ENCODE assay signal across 26 mouse cellular contexts in genomic region chr6:103676664-103677063, GRCm38 (mm10).
DNase-seq lines count a peak whose midpoint lies in the region; ATAC-seq and TF ChIP-seq lines count a peak whose summit lies in the region.
"Had no signal": no experiment of that assay in that cellular context is flagged by ENCODE, and none has a peak within 500 bp of the region (broad histone marks: within the 10 kb centered on the region; RNA-seq: fewer than 3 reads in every experiment).

No protein-coding gene starts in this region.

- no peak overlapping the region for H3K4me3 ChIP-seq in layer of hippocampus, adult 2 months
- no peak overlapping the region for H3K4me3 ChIP-seq in midbrain, embryonic 16.5 days (ENCODE audit: low read depth, low read length)
- H3K4me3 ChIP-seq: embryonic facial prominence, embryonic 13.5 days; heart, adult 2 months; heart, embryonic 15.5 days; left cerebral cortex, adult 2 months; neural tube, embryonic 15.5 days had no signal

- no peak for TF ChIP-seq CTCF in layer of hippocampus, adult 2 months (conservative IDR thresholded peaks at IDR 0.05)

- H3K9ac ChIP-seq in midbrain, embryonic 16.5 days (ENCODE audit: low read depth, low read length), result no peak overlapping the region
- H3K9ac ChIP-seq: embryonic facial prominence, embryonic 13.5 days; heart, embryonic 15.5 days; neural tube, embryonic 15.5 days had no signal

- DNase-seq in cerebellum, postnatal 14 days, result peak; percentile 15 to 35
- DNase-seq in cerebellum, postnatal 36 days, result no peak
- peak; percentile 62 to 82 for DNase-seq in layer of hippocampus, adult 18-20 months (ENCODE audit: low spot score in 2 of 2)
- no peak for DNase-seq in layer of hippocampus, postnatal 25 days (ENCODE audit: extremely low spot score in 1 of 2, low spot score in 1 of 2)
- DNase-seq in layer of hippocampus, adult 2 months (ENCODE audit: low spot score in 2 of 2), result peak; percentile 52 to 76
- DNase-seq in lung, postnatal 25 days (ENCODE audit: low spot score), result no peak
- DNase-seq in spleen, postnatal 10 days (ENCODE audit: low spot score in 2 of 2), result no peak
- DNase-seq: adrenal gland, postnatal 10 days; cerebellum, adult 11-12 months; gastrocnemius, postnatal 14 days; heart, adult 2 months; heart, postnatal 4 days; kidney, adult 18-20 months; kidney, postnatal 14 days; left cerebral cortex, postnatal 4 days; liver; right cerebral cortex, postnatal 25 days had no signal

- no peak overlapping the region for H3K4me2 ChIP-seq in midbrain, embryonic 16.5 days (ENCODE audit: low read length)
- H3K4me2 ChIP-seq: embryonic facial prominence, embryonic 13.5 days; heart, embryonic 15.5 days; neural tube, embryonic 15.5 days had no signal

- WGBS in midbrain, embryonic 16.5 days, result 34% methylated on average over 5 of the region's 5 CpGs

- 0 out of 2 replicates have a peak, but pooled peaks have one; percentile 58 for ATAC-seq in midbrain, embryonic 16.5 days
- ATAC-seq: activated CD4-positive, CD25-positive, alpha-beta regulatory T cell, adult 4 months; lung, postnatal 0 days had no signal

- H3K36me3 ChIP-seq in midbrain, embryonic 16.5 days (ENCODE audit: control insufficient read depth, insufficient read depth, low read length), result peaks cover 10% of the 10 kb centered on the region
- H3K36me3 ChIP-seq: embryonic facial prominence, embryonic 13.5 days; G1E; heart, embryonic 15.5 days had no signal

- H3K27ac ChIP-seq in layer of hippocampus, adult 2 months, result peak overlapping the region; percentile 85
- no peak overlapping the region for H3K27ac ChIP-seq in midbrain, embryonic 16.5 days (ENCODE audit: low read length)
- H3K27ac ChIP-seq: embryonic facial prominence, embryonic 13.5 days; heart, adult 2 months; heart, embryonic 15.5 days; left cerebral cortex, adult 2 months; neural tube, embryonic 15.5 days; stomach, postnatal 0 days had no signal

- 0 out of 2 replicates have a peak, but pooled peaks cover 2% of the 10 kb centered on the region for H3K4me1 ChIP-seq in midbrain, embryonic 16.5 days (ENCODE audit: control insufficient read depth, insufficient read depth, low read length)
- H3K4me1 ChIP-seq: embryonic facial prominence, embryonic 13.5 days; heart, embryonic 15.5 days; neural tube, embryonic 15.5 days had no signal

- H3K27me3 ChIP-seq in midbrain, embryonic 16.5 days (ENCODE audit: control insufficient read depth, insufficient read depth, low read depth, low read length), result no peaks in the 10 kb centered on the region
- H3K27me3 ChIP-seq: embryonic facial prominence, embryonic 13.5 days; heart, embryonic 15.5 days; neural tube, embryonic 15.5 days had no signal

- no peaks in the 10 kb centered on the region for H3K9me3 ChIP-seq in midbrain, embryonic 16.5 days (replicated peaks; ENCODE audit: control insufficient read depth, low read length, poor library complexity, severe bottlenecking)
- H3K9me3 ChIP-seq: embryonic facial prominence, embryonic 13.5 days; heart, embryonic 15.5 days; neural tube, embryonic 15.5 days had no signal

Comparison
In these comparisons a context has a peak if more than half of its experiments do, and no peak if none do; other contexts are left out.
1. DNase-seq: peak in cerebellum, postnatal 14 days (2 of 2), layer of hippocampus, adult 18-20 months (2 of 2) and layer of hippocampus, adult 2 months (2 of 2); none in cerebellum, postnatal 36 days (0 of 2), layer of hippocampus, postnatal 25 days (0 of 2), lung, postnatal 25 days (single experiment) and spleen, postnatal 10 days (0 of 2).